Mouse (Mus musculus) kidney, postnatal 25 days (tissue): ENCODE data around the gene Habp4.

ENCODE experiments used
- DNase-seq, 2 experiments: peaks; one replicate each; pipeline ENCODE4 v3.0.0; 2021; ENCODE audit warnings: mixed read lengths in 2 of 2

The Habp4 gene

DNA sequence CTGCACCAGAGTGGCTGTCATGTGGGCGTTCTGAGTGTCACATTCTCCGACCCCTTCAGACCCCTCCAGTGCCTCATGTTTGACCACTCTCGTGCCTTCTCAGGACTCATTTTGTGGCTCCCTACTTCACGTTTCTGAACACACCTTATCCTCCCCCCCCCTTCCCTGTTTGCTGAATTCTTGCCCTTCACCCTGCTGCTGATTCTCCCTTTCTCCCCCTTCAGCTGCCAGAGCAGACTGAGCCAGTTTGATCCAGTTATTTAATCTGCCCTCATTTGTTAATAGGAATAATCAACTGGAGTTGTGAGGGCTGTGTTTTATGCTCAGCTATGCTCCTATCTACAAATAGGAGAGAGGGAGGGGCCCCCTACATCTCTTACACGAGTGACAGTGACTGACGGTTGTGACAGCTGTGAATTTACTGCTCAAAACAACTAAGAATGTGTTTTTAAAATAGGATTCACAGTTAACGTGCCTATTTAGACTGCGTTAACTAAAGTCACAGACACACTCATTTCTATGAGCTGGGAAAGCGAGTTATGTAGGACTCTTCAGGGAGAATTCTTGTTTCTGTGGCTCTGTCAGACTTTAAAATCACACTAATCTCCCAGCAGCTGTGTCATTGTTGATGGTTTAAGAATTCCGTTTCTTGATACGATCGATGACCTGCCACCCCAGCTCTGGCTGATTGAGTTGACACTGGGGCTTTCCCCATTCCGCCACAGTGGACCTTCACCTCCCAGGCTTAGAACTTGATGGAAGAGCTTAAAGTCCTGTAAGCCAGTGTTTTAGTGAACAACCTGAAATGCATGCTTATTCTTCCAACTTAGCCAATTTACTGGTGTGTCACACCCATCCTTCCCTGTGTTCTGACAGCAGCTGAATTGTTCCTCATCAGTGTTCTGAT, 17.4 kb downstream of the Habp4 start:
- DNase-seq: no peak

DNA sequence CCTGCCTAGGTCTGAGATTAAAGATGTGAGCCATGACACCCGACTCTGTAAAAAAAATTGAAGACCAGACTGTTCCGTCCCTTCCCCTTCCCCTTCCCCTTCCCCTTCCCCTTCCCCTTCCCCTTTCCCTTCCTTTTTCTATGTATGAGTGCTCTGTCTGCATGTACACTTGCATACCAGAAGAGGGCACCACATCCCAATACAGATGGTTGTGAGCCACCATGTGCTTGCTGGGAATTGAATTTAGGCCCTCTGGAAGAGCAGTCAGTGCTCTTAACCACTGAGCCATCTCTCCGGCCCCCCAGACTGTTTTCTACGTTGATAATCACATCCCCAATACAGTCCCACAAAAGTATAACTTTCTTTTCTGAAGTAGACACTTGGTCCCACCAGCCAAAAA, 18.7 kb downstream of the Habp4 start:
- DNase-seq: no peak

DNA sequence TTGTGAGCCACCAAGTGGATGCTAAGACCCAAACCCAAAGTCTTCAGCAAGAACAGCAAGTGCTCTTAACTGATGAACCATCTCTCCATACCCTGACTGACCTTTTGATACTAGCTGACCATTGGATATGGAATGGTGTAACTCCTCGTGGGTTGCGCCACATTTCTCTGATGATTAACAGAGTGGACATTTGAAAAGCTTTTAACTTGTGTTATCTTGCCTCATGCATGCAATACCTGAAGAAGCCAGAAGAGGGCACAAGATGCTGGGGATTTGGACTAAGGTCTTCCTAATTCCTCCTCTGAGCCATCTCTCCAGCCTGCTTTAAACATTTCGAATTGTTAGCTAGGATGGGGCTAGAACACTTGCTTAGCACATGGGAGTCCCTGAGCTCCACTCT, 19.3 kb downstream of the Habp4 start:
- peak; percentile 76 to 86 for DNase-seq

DNA sequence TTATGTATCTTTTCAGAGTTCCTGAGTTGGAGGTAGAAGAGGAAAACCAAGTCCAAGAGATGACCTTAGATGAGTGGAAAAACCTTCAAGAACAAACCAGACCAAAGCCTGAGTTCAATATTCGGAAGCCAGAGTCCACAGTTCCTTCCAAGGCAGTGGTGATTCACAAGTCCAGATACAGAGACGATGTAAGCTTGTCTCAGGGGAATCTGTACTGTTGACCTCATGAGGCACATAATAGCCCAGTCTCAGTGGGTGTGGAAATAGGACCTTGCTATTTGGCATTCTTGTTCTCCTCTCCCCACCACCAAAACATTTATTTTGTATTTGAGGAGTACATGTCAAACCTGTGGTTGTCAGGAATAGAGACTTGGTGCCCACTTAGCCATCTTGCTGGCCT, 20.5 kb downstream of the Habp4 start:
- DNase-seq: no peak

DNA sequence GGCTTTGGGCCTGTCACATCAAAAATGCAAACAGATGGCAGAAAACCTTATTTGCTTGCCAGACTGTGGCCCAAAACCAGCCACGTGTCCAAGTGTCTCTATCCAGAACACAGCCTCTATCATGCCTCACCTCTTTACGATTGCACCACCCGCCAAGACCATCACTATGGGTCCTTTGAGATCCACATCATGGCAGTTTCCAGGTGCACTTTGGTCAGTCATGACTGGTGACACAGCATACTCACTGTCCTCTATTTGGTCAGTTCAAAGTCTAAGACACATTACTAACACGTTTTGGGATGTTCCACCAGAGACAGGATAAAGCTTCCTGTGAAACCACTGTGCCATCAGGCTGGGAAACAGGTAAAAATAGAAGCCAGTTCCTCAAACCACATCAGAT, 22.0 kb downstream of the Habp4 start:
- no peak for DNase-seq

DNA sequence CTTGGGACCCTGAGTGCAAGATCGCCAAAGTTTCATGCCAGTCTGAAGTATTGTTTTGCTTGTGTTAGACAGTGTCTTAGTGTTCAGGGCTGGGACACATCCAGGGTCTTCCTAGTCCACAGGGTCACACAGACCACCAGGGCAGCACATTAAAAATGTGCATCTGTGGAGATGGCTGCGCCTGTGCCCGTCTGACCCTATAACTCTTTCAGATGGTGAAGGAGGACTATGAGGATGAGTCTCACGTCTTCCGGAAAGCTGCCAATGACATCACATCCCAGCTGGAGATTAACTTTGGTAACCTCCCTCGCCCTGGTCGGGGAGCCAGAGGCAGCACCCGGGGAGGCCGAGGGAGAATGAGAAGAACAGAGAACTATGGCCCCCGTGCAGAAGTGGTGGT, 22.7 kb downstream of the Habp4 start:
- DNase-seq: no peak

DNA sequence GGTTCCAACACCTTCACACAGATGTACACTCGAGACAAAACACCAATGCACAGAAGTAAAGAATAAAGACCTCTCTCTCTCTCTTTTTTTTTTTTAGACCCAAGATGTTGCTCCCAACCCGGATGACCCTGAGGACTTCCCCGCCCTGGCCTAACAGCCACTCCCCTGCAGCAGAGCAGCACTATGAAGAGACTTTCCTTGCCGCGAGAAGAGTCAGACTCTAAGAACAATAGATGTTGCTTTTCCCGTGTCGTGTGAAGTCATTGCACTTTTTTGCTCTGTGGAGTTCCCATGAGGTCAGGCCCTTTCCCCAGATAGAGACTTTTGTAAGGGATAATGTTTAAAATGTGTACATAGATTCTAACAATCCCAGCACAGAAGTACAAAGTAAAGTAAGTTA, 23.6 kb downstream of the Habp4 start:
- DNase-seq: no peak

DNA sequence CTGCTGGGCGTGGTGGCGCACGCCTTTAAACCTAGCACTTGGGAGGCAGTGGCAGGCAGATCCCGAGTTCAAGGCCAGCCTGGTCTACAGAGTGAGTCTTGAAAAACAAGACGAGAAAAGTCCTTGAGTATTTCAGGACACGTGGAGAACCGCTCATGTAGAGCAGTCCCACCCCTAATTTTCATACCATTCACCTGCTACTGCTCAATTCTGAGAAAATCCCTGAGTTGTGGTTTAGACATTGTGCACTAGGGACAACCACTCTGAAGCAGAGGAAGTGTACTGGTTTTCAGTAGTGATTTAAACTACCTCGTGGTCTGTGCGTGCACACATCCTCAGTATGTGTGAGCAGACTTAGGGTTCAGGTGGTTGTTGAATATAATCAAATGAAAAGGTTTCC, 24.0 kb downstream of the Habp4 start:
- no peak for DNase-seq

DNA sequence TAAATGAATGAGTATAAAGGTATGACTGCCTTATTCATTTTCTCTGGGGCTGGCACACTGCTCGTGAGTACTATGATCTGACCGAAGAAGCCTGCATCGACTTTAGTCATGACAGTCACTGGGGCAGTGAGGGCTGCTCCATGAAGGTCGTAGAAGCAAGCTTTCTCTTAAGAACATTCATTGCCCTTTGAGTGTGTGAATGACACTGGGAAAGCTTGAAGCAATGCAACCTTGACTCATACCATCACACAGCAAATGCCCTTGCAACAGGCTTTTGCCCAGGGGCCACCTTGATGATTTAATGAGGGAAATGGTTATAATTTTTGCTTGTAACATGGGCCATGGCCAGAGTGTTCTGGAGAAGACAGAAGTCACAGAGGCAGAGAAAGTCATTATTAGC, 24.9 kb downstream of the Habp4 start:
- DNase-seq: no peak

DNA sequence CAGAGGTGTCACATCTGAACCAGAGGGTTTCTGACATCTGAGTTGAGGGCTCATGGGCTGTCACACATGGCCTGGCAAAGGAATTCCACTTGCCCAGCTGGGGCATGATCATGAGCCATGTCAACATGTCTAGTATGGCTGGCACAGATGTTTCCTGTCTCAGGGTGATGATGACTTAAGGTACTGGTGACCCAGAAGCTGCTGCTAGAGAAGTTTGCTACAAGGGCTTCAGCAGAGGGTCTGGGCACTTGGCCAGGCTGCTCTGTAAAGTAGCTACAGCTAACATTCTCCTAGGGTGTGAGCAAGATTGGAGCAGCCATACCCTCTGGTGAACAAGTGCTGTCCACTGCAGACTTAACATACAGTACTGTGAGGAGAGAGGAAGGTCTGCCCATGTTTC, 25.4 kb downstream of the Habp4 start:
- no peak for DNase-seq

DNA sequence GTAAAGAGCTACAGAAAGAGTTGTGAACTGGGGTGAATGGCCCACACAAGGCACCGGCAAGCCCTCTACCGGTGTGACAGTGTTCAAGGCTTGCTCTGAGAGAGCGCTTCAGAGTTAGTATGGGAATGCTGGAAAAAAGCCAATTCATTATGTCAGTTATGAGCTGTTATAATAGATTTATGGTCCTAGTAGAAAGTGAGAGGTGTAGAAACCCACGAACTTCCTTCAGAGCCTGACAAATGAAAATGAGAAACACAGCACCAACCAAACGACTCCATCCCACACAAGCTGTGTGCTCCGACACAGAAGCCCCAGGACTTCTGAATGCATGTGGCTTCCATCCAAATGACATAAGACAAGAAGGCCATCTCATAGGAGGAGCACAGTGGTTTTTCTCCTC, 36.3 kb downstream of the Habp4 start:
- DNase-seq: no peak

DNA sequence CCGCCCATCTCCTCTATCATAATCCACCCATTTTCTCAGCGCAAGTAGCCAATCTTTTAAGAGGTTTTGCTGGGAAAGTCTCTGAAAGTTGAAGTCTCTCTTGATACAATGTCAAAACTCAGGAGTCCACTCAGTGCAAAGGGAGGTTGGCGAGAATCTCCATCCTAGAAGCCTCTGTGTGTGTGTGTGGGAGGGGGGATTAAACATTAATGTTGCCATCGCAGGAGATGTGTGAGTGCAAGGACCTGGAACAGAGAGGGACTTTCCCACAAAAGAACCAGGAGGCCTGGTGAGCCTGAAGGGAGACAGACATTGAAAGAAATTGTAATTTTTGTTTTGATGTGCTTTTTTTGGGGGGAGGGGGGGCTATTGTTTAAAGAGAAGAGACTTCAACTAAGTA, 36.7 kb downstream of the Habp4 start:
- DNase-seq: no peak

DNA sequence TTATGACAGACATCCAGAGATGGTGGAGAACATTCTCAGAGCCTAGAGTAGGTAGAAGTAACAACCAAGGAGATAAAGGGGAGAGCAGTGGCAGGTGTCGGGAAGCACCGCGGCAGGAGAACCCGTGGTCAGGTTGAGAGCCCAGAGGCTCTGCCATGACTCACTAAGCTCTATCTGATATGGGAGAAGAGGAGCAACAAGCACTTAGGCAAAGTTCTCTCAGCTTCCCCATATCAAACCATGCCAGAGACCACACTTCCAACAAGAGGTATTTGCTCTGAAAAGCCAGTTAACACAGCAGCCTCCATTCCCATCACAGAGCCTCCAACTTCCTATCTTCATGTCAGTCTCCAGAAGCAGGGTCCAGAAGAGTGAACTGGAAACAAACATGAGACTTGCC, 39.3 kb downstream of the Habp4 start:
- no peak for DNase-seq

DNA sequence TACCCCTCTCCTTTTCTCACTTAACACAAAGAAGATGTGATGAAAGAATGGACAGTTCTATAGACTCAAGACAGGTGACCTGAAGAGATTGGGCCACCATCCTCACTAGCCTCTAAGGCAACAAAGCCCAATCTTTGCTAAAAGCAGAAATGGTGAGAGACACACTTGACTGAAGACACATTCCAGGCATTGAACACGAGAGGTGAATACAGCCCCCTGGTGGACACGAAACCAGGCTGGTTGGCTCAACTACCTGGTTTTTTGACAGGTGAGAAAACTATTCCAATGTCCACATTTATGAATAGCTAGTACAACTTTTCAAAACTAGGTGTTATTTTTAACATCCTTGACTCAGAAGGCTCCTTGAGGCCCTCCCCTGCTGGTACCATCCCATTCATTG, 43.1 kb downstream of the Habp4 start:
- DNase-seq: peak; percentile 58 to 74

DNA sequence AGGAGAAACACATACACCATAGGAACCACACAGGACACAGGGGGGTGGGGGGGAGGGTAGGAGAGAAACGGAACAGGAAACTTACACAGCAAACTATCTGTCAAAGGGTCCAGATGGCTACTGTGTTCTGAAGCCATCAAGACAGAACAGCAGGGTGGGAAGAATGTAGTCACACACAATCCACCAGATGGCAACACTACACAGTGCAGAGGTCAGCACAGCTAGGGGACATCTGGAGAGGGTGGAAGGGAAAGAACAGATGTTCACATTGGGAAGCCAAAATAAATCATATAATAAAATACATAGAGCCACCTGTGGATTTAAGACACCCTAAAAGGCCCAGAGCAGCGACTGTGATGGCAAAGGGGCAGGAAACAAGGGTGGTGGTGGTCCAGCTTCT, 43.6 kb downstream of the Habp4 start:
- no peak for DNase-seq

DNA sequence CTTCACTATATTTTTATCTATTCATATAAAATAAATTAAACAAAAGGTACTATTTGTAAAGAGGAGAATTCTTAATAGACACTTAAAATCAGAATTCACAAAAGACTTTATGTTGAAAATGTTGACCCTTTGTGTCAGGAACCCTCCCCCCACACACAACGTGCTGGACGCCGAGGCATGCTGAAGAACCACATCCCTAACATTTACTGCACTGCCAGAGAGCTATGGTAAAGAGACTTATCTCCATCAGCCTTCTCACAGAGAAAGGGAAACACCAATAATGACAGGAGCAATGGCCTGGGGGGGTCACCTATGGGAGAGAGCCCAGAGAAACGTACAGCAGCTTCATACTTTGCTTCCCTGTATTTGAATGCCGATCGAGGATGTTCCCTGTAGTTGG, 46.5 kb downstream of the Habp4 start:
- DNase-seq: no peak

DNA sequence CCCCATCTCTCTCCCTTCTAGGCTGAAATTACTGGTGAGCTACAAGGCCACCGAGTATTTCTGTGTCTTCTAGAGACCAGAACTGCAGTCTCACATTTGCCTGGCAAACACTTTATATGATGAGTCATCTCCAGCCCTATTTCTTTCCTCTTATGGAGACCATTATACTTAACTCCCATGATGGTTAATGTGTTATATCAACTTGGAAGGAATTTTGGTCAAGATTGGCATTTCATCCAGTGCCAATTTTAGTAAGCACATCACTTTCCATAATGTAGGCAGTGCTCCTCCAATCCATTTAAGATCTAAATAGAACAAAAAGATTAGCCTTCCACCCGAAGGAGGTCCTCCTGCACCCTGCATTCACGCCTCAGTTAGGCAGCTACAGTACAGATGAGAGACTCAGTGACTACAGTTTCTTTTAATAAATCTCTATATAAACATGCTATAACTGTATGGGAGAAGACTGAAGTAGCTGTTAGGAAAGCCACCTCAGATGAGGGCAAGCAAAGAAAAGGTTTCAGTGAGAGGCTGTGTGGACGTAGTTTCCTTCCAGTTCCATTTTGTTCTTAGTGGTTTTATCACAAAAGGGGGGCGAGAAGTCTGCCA, 50.5 kb downstream of the Habp4 start:
- no peak for DNase-seq

DNA sequence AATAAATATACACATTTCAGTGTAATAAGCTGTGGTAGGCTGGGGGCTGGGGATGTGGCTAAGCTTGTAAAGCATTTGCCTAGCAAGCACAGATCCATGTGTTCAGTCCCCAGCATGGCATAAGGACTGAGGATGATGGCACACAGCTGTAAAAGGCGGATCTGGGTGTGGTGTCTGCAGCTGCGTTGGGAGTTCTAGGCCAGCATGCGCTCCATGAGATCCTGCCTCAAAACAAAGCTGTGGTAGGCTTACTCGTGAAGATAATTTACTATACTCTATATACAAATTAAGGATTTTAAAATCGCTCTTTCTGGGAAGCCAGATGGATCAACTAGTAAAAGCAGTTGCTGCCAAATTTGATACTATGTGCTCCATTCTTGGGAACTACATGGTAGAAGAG, 53.3 kb downstream of the Habp4 start:
- DNase-seq: no peak

DNA sequence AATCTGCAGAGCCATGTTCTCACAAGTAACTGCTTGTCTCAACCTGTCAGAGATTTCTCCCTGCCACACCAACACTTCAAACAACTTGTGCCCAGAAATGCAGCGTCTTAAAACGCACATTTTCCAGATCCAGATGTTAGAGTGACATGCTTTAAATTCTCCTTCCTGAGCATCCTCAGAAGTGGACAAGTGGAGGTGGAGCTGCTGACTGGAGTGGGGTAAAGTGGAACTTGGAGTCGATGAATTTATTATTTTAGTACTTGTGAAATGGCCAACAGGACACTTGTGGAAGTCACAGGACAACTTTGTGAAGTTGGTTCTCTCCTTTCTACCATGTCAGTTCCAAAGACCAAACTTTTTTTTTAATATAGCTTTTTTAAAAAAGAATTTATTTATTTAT, 64.1 kb downstream of the Habp4 start:
- DNase-seq: no peak

DNA sequence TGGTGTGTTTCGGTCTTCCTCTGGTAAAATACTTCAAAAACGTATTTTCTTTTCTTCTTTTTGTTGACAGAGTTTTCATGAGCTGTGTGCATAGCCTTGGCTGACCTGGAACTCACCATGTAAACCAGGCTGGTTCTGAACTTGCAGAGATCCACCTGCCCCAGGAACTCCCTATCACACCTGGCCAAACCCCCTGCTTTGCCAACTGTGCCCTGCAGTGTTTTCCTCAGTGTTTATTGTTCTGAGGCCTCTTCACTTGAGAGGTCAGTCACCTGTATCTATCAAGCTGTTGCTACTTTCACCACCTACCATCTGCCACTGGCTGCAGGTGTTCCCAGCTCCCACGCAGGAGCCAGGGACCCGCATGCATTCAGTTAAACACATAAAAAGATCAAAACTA, 65.1 kb downstream of the Habp4 start:
- no peak for DNase-seq

DNA sequence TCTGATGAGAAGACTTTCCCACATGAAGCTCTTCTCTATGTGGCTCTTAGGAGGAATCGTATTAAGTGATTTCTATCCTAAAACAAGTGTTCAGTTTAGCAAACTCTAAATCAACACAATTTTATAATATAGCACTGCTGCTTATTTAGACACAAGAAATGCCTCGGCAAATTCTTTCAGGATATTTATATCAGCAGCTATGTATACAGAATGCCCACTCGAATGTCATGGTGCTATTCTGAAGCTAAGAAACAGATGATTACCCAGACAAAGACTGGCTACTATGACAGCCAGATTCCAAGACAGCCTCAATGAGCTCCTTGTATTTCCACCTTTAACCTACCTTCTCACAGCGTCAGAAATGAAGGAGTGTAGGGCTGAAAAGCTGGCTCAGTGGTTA, 71.5 kb downstream of the Habp4 start:
- no peak for DNase-seq

DNA sequence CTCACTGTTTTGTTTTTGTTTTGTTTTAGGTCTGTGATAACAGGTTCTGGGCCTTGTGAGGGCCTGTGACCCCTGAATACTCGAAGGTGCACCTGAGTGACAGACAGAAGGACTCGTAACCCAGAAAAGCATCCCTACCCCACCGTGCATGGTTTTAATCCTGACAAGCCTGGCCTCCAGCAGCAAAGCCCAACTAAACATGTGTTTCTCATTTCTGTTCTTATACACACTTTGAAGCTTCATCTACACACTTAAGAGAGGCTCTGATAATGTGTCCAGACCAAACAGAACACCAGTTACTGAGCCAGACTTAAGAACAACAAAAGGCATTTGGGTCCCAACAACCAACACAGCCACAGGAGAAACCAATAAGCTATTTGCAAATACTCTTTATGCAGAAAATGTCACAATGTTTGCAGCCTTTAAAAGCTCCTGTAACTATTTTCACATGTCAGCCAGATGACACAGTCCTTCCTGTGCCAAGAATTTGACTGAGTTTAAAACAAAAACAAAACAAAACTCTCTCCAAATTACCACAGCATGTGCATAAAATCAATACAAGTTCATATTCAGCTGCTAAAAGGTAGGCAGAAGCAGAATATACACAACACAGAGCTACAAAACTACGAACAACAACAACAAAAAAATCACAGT, 73.6 kb downstream of the Habp4 start:
- no peak for DNase-seq

DNA sequence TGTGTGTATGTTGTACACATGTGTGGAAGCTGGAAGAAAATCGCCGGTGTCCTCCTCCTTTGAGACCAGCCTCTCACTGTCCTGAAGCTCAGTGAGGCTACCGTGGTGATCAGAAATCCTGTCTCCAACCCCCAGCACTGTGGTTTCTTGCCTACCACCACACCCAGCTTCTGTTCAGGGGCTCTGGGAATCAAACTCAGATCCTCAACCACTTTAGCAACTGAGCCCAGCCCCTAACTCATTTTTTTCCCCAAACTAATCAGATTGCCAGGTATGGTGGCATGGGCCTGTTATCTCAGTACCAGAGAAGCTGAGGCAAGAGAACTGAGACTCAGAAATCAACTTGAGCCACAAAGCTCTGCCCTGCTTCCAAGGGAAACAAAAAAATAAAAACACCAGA, 74.2 kb downstream of the Habp4 start:
- DNase-seq: no peak
